Mouse (Mus musculus): ENCODE data around the gene Gm47841.

The Gm47841 gene

GRCm38 (mm10) chr15:101075150-101075549, 28.0 kb upstream of the Gm47841 start:
- no peak for DNase-seq (ENCODE audit: low read depth, low spot score)

GRCm38 (mm10) chr15:101074067-101074466, 26.9 kb upstream of the Gm47841 start:
- no peak for DNase-seq (ENCODE audit: low read depth, low spot score)

- DNase-seq (ENCODE audit: low read depth, low spot score), result no peak
These were observed 25.5 kb upstream of the Gm47841 start for GRCm38 (mm10) chr15:101072736-101073135.

GRCm38 (mm10) chr15:101070762-101071161, 23.6 kb upstream of the Gm47841 start:
- DNase-seq (ENCODE audit: low read depth, low spot score), result no peak

GRCm38 (mm10) chr15:101069641-101070190, 22.5 kb upstream of the Gm47841 start:
- DNase-seq (ENCODE audit: low read depth, low spot score), result no peak

- no peak for DNase-seq (ENCODE audit: low read depth, low spot score)
These were observed 21.5 kb upstream of the Gm47841 start for GRCm38 (mm10) chr15:101068671-101069070.

- DNase-seq (ENCODE audit: low read depth, low spot score), result no peak
These were observed 20.8 kb upstream of the Gm47841 start for GRCm38 (mm10) chr15:101068029-101068428.

- no peak for DNase-seq (ENCODE audit: low read depth, low spot score)
These were observed 19.9 kb upstream of the Gm47841 start for GRCm38 (mm10) chr15:101066920-101067696.

- DNase-seq (ENCODE audit: low read depth, low spot score), result peak; percentile 76
These were observed 19.2 kb upstream of the Gm47841 start for GRCm38 (mm10) chr15:101066364-101066847.

GRCm38 (mm10) chr15:101065069-101065468, 17.9 kb upstream of the Gm47841 start:
- DNase-seq (ENCODE audit: low read depth, low spot score), result peak; percentile 63

GRCm38 (mm10) chr15:101060280-101060852, 13.2 kb upstream of the Gm47841 start:
- DNase-seq (ENCODE audit: low read depth, low spot score), result no peak

- no peak for DNase-seq (ENCODE audit: low read depth, low spot score)
These were observed 12.5 kb upstream of the Gm47841 start for GRCm38 (mm10) chr15:101059570-101060279.

- DNase-seq (ENCODE audit: low read depth, low spot score), result peak; percentile 82
These were observed 9.0 kb upstream of the Gm47841 start for GRCm38 (mm10) chr15:101056225-101056624.

GRCm38 (mm10) chr15:101054541-101054940, 7.3 kb upstream of the Gm47841 start:
- DNase-seq (ENCODE audit: low read depth, low spot score), result no peak

GRCm38 (mm10) chr15:101053832-101054459, 6.7 kb upstream of the Gm47841 start:
- no peak for DNase-seq (ENCODE audit: low read depth, low spot score)

- peak; percentile 79 for DNase-seq (ENCODE audit: low read depth, low spot score)
These were observed 5.6 kb upstream of the Gm47841 start for GRCm38 (mm10) chr15:101052560-101053501.

- DNase-seq (ENCODE audit: low read depth, low spot score), result no peak
These were observed 4.7 kb upstream of the Gm47841 start for GRCm38 (mm10) chr15:101051869-101052268.

GRCm38 (mm10) chr15:101048338-101048896, 1.2 kb upstream of the Gm47841 start:
- no peak for DNase-seq (ENCODE audit: low read depth, low spot score)

GRCm38 (mm10) chr15:101046527-101047193, 537 bp downstream of the Gm47841 start:
- DNase-seq (ENCODE audit: low read depth, low spot score), result no peak

Data from mesoderm, embryonic 11.5 days (tissue).